Mouse (Mus musculus) stomach, postnatal 0 days (tissue): Measurements from ENCODE around the gene Prkag3.

Experiments used
- CTCF ChIP-seq: IDR thresholded peaks from 2 replicates; pipeline ENCODE4 v1.5.1; 2016; ENCODE audit warnings: antibody characterized with exemption, low read depth, mild to moderate bottlenecking, moderate library complexity
- EP300 ChIP-seq: optimal IDR thresholded peaks from 2 replicates; pipeline ENCODE3; 2016; ENCODE audit warnings: antibody characterized with exemption

DNA sequence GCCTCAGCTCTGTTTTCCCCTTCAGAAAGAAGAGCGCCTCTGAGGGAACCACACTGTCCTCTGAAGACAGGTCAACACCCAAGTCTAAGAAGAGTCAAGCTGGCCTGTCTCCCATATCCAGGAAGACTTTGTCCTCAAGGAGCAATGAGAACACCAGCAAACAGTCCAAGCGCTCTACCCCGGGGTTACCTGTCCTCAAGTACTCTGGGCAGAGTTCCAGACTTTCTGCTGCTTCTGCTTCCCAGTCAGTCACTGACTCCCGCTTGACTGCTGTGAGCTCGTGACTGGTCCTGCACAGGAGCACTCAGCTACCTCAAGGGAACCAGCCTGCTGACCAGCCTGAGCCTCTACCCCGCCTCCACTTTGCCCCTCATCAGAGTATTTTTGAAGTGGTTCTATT, 51.6 kb downstream of the Prkag3 start:
- TF ChIP-seq EP300, result no peak
- no peak for TF ChIP-seq CTCF
